Mouse (Mus musculus) midbrain, postnatal 0 days (tissue): ENCODE measurements at regions not wholly inside any gene's neighbourhood (a gene's known extent, or its start where the extent isn't known, plus 50 kb on each side); places are given as distances from the start of the nearest gene placed in this dataset.

Source experiments
- ATAC-seq: fragments of 200-750 bp; cut with Nextera tagmentation; 2 replicates; pipeline ENCODE4 v1.8.0; 2017; ENCODE audit warnings: moderate number of reproducible peaks, mild to moderate bottlenecking, moderate TSS enrichment, moderate library complexity; ENCODE audit not compliant: low FRiP score
- DNase-seq: peaks from one replicate; pipeline ENCODE4 v3.0.0-alpha.2; 2015; ENCODE audit warnings: low spot score
- H3K27ac ChIP-seq: fragments of 300-500 bp; sonication (generic); 2 replicates; pipeline ENCODE4 v1.5.1; 2014; ENCODE audit warnings: low read depth, mild to moderate bottlenecking, low read length, mixed read lengths
- H3K27me3 ChIP-seq: fragments of 300-500 bp; sonication (generic); 2 replicates; pipeline ENCODE4 v1.6.1; 2014; ENCODE audit warnings: low read length, control low read depth, mixed read lengths; ENCODE audit not compliant: insufficient read depth
- H3K36me3 ChIP-seq: fragments of 300-500 bp; sonication (generic); 2 replicates; pipeline ENCODE4 v1.6.1; 2014; ENCODE audit warnings: low read length, control low read depth, mixed read lengths; ENCODE audit not compliant: insufficient read depth
- H3K4me1 ChIP-seq: fragments of 300-500 bp; sonication (generic); 2 replicates; pipeline ENCODE4 v1.6.1; 2014; ENCODE audit warnings: mild to moderate bottlenecking, control low read depth, antibody characterized with exemption, low read length, mixed read lengths; ENCODE audit not compliant: insufficient read depth
- H3K4me2 ChIP-seq: fragments of 300-500 bp; sonication (generic); 2 replicates; pipeline ENCODE4 v1.6.1; 2014; ENCODE audit warnings: low read depth, mild to moderate bottlenecking, low read length, mixed read lengths; ENCODE audit not compliant: poor library complexity, severe bottlenecking
- H3K4me3 ChIP-seq: fragments of 300-500 bp; sonication (generic); 2 replicates; pipeline ENCODE4 v1.5.1; 2014; ENCODE audit warnings: low read depth, mild to moderate bottlenecking, low read length, moderate library complexity
- H3K9ac ChIP-seq: fragments of 300-500 bp; sonication (generic); replicated peaks from 2 replicates; pipeline ENCODE4 v1.6.1; 2014; ENCODE audit warnings: mild to moderate bottlenecking, low read length, moderate library complexity, mixed read lengths; ENCODE audit not compliant: poor library complexity, severe bottlenecking
- H3K9me3 ChIP-seq: fragments of 300-500 bp; sonication (generic); 2 replicates; pipeline ENCODE4 v1.6.1; 2016; ENCODE audit warnings: low read length, control low read depth
- CTCF ChIP-seq: IDR thresholded peaks from 2 replicates; pipeline ENCODE4 v1.5.1; 2016; ENCODE audit warnings: antibody characterized with exemption, mild to moderate bottlenecking
- WGBS: fragments of 180-500 bp; shearing (Covaris S2); extraction: QIAGEN DNeasy Blood & Tissue Kit; methylation state at CpG from one replicate; pipeline ENCODE4 v1.1.7; 2014; 5-methylcytosine and 5-hydroxymethylcytosine counted together

DNA sequence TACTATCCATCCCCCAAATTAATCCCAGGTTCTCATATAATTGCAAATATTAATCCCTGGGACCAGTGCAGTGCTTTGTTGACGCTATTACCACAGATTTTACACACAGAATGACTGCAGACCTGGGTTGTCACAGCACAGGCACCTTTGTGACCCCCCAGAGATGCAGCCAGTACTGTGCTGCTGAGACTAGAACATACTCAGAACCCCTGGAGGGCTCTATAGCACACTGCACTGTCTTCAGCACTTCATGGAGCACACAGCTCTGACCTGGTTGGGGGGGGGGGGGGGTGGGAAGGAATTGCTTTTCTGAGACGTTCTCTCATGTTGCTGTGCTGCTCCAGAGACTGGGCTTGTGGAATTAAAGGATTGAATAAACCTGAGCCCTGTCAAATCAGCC, 154.9 kb upstream of the Gm34302 start:
- DNase-seq: no peak
- H3K9ac ChIP-seq: no peak overlapping the region
- no peaks in the 10 kb centered on the region for H3K4me1 ChIP-seq
- TF ChIP-seq CTCF: no peak
- no peak overlapping the region for H3K4me2 ChIP-seq
- WGBS: 28% methylated on average over 2 of the region's 2 CpGs
- H3K36me3 ChIP-seq: no peaks in the 10 kb centered on the region
- H3K27ac ChIP-seq: no peak overlapping the region
- peak; percentile 31; the same call in 1 of the 2 replicates for ATAC-seq
- H3K9me3 ChIP-seq: no peaks in the 10 kb centered on the region
- H3K4me3 ChIP-seq: no peak overlapping the region
- no peaks in the 10 kb centered on the region for H3K27me3 ChIP-seq

DNA sequence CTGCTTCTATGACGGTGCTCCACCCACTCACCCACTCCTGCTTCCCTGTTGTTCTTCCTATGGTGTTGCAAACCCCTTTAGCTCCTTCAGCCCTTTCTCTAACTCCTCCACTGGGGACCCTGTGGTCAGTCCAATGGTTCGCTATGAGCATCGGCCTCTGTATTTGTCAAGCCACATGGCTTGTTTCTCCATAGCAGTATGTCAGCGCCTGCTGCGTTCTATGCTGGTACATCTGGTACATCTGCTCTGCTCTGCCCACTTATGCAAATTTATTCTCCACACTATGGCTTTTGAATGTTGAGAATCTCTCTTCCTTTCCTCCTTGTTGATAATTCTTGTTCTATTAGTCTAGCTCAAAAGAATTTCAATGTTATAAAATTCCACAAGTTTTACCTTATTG, 154.2 kb upstream of the Gm34302 start:
- no peak for ATAC-seq
- H3K9ac ChIP-seq: no peak overlapping the region
- H3K4me2 ChIP-seq: no peak overlapping the region
- H3K36me3 ChIP-seq: no peaks in the 10 kb centered on the region
- WGBS: 67% methylated on average over 5 of the region's 5 CpGs
- no peak overlapping the region for H3K4me3 ChIP-seq
- no peaks in the 10 kb centered on the region for H3K9me3 ChIP-seq
- no peaks in the 10 kb centered on the region for H3K27me3 ChIP-seq
- H3K27ac ChIP-seq: no peak overlapping the region
- DNase-seq: no peak
- no peak for TF ChIP-seq CTCF
- H3K4me1 ChIP-seq: no peaks in the 10 kb centered on the region

DNA sequence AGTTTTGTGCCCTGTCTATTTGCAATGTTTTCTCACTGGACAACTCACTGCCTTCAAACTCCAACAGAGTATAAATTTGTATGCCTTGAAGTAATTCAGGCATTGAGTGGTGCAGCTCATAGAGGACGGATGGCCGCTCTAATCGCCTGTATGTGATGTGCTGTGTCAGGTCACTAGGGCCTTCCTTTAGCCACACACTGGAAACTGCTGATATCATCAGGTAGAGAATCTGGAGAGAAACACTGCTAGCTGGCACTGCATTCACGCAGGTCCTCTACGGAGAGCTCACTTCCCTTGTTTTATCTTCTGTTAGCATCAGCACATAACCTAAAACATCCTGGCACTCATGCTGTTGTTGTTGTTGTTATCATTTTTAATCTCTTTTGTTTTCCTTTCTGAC, 144.0 kb upstream of the Gm34302 start:
- H3K4me1 ChIP-seq: no peaks in the 10 kb centered on the region
- no peak overlapping the region for H3K4me2 ChIP-seq
- no peaks in the 10 kb centered on the region for H3K27me3 ChIP-seq
- H3K36me3 ChIP-seq: no peaks in the 10 kb centered on the region
- TF ChIP-seq CTCF: no peak
- H3K27ac ChIP-seq: no peak overlapping the region
- no peak overlapping the region for H3K9ac ChIP-seq
- WGBS: 70% methylated on average over 5 of the region's 5 CpGs
- H3K4me3 ChIP-seq: no peak overlapping the region
- ATAC-seq: no peak
- DNase-seq: no peak
- H3K9me3 ChIP-seq: no peaks in the 10 kb centered on the region

GRCm38 (mm10) chr3:63616127-63616526, 132.4 kb upstream of the Gm34302 start:
- H3K4me3 ChIP-seq: no peak overlapping the region
- no peaks in the 10 kb centered on the region for H3K27me3 ChIP-seq
- no peaks in the 10 kb centered on the region for H3K36me3 ChIP-seq
- no peak overlapping the region for H3K4me2 ChIP-seq
- no peak for ATAC-seq
- H3K4me1 ChIP-seq: peaks cover 14% of the 10 kb centered on the region; the same call in 1 of the 2 replicates
- peak; percentile 78 for DNase-seq
- WGBS: 20% methylated on average over 5 of the region's 5 CpGs
- no peak overlapping the region for H3K9ac ChIP-seq
- H3K9me3 ChIP-seq: no peaks in the 10 kb centered on the region
- H3K27ac ChIP-seq: no peak overlapping the region
- no peak for TF ChIP-seq CTCF

DNA sequence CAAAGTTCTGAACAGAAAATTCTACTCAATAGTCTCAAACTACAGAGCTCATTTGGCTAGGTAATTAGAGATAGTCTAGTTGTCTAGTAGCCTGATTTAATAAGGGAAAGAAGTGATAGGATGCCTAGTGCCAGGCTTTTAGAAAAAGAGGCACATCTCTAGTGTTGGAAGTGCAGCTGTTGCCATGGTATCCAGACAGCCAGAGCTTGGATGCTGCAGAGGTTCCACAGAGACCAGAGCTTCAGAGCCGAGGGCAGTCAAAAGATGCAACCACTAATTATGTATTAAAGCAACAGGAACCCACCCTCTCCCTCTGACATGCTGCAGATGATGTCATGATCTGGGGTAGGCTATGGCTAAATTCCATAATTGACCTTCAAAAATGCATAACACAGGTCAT, 130.0 kb upstream of the Gm34302 start:
- H3K4me2 ChIP-seq: no peak overlapping the region
- no peak overlapping the region for H3K9ac ChIP-seq
- H3K9me3 ChIP-seq: no peaks in the 10 kb centered on the region
- no peak for TF ChIP-seq CTCF
- H3K4me3 ChIP-seq: no peak overlapping the region
- no peak overlapping the region for H3K27ac ChIP-seq
- peaks cover 14% of the 10 kb centered on the region; the same call in 1 of the 2 replicates for H3K4me1 ChIP-seq
- peak; percentile 82 for DNase-seq
- peak; percentile 86 for ATAC-seq
- H3K27me3 ChIP-seq: no peaks in the 10 kb centered on the region
- WGBS: 7% methylated on average over 1 of the region's 1 CpGs
- no peaks in the 10 kb centered on the region for H3K36me3 ChIP-seq

DNA sequence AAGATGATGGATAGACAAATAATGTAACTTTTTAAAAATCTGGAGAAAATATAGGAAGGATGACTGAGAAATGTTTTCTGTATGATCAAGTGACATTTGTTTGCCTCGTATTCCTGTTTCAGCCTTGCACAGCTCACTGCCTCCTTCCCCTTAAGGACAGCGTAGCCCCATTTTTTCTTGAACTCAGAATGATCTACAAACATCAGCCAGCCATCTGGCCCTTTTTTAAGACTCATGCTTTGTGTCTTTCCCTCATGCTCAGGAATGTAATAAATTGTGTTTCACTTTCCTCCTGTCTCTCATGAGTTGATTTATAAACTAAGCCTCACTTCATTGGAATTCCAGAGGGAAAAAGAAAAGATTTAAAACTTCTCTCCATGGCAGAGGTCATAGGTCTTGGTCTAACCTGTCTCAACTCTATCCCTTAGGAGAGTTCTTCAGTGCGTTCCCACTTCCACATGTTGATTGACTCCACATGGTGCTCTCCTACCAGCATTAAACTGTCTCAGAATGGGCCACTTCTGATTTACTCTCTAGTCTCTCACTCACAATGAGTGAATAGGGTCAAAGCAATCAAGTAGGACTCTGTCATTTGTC, 129.2 kb upstream of the Gm34302 start:
- ATAC-seq (no peak), DNase-seq (no peak)
- H3K27ac ChIP-seq: no peak overlapping the region
- no peaks in the 10 kb centered on the region for H3K9me3 ChIP-seq
- H3K9ac ChIP-seq: no peak overlapping the region
- no peaks in the 10 kb centered on the region for H3K36me3 ChIP-seq
- no peak overlapping the region for H3K4me2 ChIP-seq
- TF ChIP-seq CTCF: no peak
- H3K27me3 ChIP-seq: no peaks in the 10 kb centered on the region
- no peak overlapping the region for H3K4me3 ChIP-seq
- 78% methylated on average over 3 of the region's 3 CpGs for WGBS
- H3K4me1 ChIP-seq: peaks cover 14% of the 10 kb centered on the region; the same call in 1 of the 2 replicates
